Mouse (Mus musculus): ENCODE data around the gene Ndufb3. TPM values are rescaled to one million over a fixed set of nuclear protein-coding genes. Genes with fewer than 3 reads are reported as not detected.
A peak's percentile ranks its signal among the peaks of the same experiment; 100 is the strongest.
"Not testable (repeated sequence)": the region's sequence is repeated elsewhere in the genome, so short reads cannot be mapped to it uniquely, and the experiment has no call there.

Gene Ndufb3
- total RNA-seq (2014; rRNA removed) (116 and 196 TPM in 2 replicates), polyA plus RNA-seq (2012; rRNA removed) (48.0 and 52.4 TPM in 2 replicates)

DNA sequence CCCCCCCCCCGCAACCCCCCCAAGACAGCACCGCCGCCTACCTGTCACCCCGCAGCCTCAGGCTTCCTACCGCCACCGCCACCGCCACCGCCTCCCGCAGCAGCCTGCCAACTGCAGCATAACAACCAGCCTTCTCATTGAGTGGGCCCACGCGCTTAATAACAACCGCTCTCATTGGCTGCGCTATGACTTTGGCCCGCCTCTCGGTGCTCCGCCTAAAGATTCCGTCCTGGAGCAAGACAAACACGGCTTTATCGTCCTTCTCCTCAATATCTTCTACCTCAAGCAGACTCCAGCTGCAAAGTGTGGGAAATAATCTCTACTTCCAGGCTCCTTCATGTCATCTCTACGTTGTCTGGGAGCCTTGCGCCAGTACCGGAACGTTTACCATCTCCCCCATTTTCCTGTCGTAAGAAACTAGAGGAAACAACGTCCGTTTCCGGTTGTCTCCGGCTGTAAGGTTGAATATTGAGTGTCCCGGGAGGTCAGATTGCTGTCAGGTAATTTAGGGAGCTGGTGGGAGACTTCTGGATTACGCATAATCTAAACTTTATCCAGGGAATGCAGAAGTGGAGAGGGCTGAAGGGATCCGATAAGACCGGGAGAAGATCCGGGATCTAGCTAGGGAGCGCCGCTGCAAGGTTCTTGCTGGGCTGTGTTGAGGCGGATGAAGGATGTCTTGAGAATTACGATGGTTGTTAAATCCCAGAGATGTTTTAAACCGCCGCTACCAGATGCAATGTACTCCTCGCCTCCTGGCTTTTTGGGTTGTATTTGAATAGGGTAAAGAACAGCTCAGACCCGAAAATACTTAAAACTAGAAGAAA, at the start of gene Ndufb3, which contains the start of gene Fam126b:
Gene Ndufb3, plus strand, starts transcription at position 214 of the 827 bp plus-strand sequence.
Gene Fam126b, minus strand, starts transcription at position 153 of the 827 bp plus-strand sequence.
- under 1% methylated on average over 41 of the region's 41 CpGs for WGBS

DNA sequence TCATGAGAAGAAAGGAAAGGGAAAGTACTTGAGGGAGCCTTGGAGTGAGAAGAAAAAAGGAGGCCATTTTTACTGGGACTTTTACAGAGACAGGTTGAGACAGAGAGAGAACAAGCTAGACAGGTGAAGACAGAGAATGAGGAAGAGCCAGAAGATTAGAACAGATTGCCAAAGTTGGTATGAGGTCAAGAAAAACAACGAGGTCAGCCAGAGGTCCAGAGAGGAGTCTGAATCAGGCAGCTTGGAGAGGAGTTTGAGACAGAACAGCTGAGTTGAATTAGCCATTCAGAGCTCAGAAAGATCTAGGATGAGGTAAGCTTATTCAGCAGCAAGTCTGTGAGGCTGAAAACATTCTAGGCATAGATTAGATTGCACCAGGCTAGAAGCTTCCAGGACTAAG, 44.8 kb upstream of the Ndufb3 start:
- Histone ChIP-seq H3K79me2 (ENCODE audit: control insufficient read depth, insufficient read depth, low read length) (no peaks in the 10 kb centered on the region; the same call in 1 of the 2 replicates), H3K4me3 (ENCODE audit: insufficient read depth, low read depth, low read length) (no peak overlapping the region), H3K4me1 (ENCODE audit: control insufficient read depth, insufficient read depth, low read length) (no peaks in the 10 kb centered on the region), H3K27me3 (ENCODE audit: control insufficient read depth, insufficient read depth, low read length) (no peaks in the 10 kb centered on the region), H3K27ac (replicated peaks; ENCODE audit: insufficient read depth, low read depth, low read length) (no peak overlapping the region), H3K9ac (ENCODE audit: low read depth, low read length) (no peak overlapping the region), H3K36me3 (ENCODE audit: control insufficient read depth, insufficient read depth, low read length) (peaks cover 70% of the 10 kb centered on the region)
- TF ChIP-seq CTCF (IDR thresholded peaks at IDR 0.05; ENCODE audit: low read depth, low read length) (no peak), POLR2A (IDR thresholded peaks at IDR 0.05; ENCODE audit: extremely low read depth, insufficient read depth, low read length) (no peak)
- WGBS = 45% methylated on average over 1 of the region's 1 CpGs
- peak; percentile 22 for DNase-seq (ENCODE audit: extremely low read depth, low read depth, low spot score)

More for the DNA sequence above, at the start of gene Ndufb3, which contains the start of gene Fam126b:
- Histone ChIP-seq H3K27me3 (ENCODE audit: control insufficient read depth, insufficient read depth, low read length) (no peaks in the 10 kb centered on the region), H3K36me3 (ENCODE audit: control insufficient read depth, insufficient read depth, low read length) (peaks cover 4% of the 10 kb centered on the region; the same call in 1 of the 2 replicates), H3K4me3 (ENCODE audit: insufficient read depth, low read depth, low read length) (peak within 1 kb of the TSS; percentile 96), H3K79me2 (ENCODE audit: control insufficient read depth, insufficient read depth, low read length) (peaks cover 14% of the 10 kb centered on the region; the same call in 1 of the 2 replicates), H3K27ac (replicated peaks; ENCODE audit: insufficient read depth, low read depth, low read length) (peak within 1 kb of the TSS; percentile 94), H3K4me1 (ENCODE audit: control insufficient read depth, insufficient read depth, low read length) (peaks cover 3% of the 10 kb centered on the region), H3K9ac (ENCODE audit: low read depth, low read length) (peak within 1 kb of the TSS; percentile 96)
- DNase-seq (ENCODE audit: extremely low read depth, low read depth, low spot score) = peak; percentile 87
- TF ChIP-seq CTCF (IDR thresholded peaks at IDR 0.05; ENCODE audit: low read depth, low read length) = no peak
- peak; percentile 82 for TF ChIP-seq POLR2A (IDR thresholded peaks at IDR 0.05; ENCODE audit: extremely low read depth, insufficient read depth, low read length)

DNA sequence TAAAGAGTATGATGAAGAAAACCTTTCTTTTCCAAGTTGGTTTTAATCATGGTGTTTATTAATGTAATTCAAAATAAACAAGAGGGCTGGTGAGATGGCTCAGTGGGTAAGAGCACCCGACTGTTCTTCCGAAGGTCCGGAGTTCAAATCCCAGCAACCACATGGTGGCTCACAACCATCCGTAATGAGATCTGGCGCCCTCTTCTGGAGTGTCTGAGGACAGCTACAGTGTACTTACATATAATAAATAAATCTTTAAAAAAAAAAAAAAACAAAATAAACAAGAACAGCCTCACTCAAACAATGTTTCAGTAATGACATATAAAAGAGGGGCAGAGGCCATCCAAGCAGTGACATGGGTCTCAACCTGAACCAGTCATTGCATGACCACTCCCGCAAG, 25.8 kb upstream of the Ndufb3 start:
- H3K4me3 ChIP-seq (ENCODE audit: insufficient read depth, low read depth, low read length) = not testable (repeated sequence)
- WGBS = 93% methylated on average over 6 of the region's 6 CpGs

DNA sequence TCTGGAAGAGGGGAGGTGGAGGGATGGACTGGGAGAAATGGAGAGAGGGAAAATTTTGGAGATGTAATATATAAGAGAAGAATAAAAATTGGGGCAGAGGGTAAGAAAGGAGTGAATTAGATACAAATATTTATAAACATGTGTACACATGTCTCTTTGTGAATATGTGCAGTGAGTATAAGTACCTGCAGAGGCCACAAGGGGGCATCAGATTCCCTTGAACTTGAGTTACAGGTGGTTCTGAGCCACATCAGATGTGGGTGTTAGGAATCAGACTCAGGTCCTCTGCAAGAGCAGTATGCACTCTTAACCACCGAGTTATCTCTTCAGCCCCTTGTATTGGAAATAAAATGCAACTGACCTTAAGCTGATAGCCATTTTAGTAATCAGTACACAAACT, 23.7 kb upstream of the Ndufb3 start:
- no peak overlapping the region for H3K4me3 ChIP-seq (ENCODE audit: insufficient read depth, low read depth, low read length)
- TF ChIP-seq CTCF (IDR thresholded peaks at IDR 0.05; ENCODE audit: low read depth, low read length) (peak; percentile 40), POLR2A (IDR thresholded peaks at IDR 0.05; ENCODE audit: extremely low read depth, insufficient read depth, low read length) (no peak)
- no peak overlapping the region for H3K27ac ChIP-seq (replicated peaks; ENCODE audit: insufficient read depth, low read depth, low read length)
- H3K9ac ChIP-seq (ENCODE audit: low read depth, low read length) = no peak overlapping the region
- peaks cover 31% of the 10 kb centered on the region for H3K36me3 ChIP-seq (ENCODE audit: control insufficient read depth, insufficient read depth, low read length)
- H3K27me3 ChIP-seq (ENCODE audit: control insufficient read depth, insufficient read depth, low read length) = no peaks in the 10 kb centered on the region
- peaks cover 3% of the 10 kb centered on the region for H3K4me1 ChIP-seq (ENCODE audit: control insufficient read depth, insufficient read depth, low read length)
- peaks cover 14% of the 10 kb centered on the region; the same call in 1 of the 2 replicates for H3K79me2 ChIP-seq (ENCODE audit: control insufficient read depth, insufficient read depth, low read length)
- peak; percentile 42 for DNase-seq (ENCODE audit: extremely low read depth, low read depth, low spot score)
- 93% methylated on average over 1 of the region's 1 CpGs for WGBS

More for the DNA sequence above, 25.8 kb upstream of the Ndufb3 start:
- not testable (repeated sequence) for H3K27ac ChIP-seq (replicated peaks; ENCODE audit: insufficient read depth, low read depth, low read length); H3K4me1 ChIP-seq (ENCODE audit: control insufficient read depth, insufficient read depth, low read length); H3K27me3 ChIP-seq (ENCODE audit: control insufficient read depth, insufficient read depth, low read length); H3K9ac ChIP-seq (ENCODE audit: low read depth, low read length); DNase-seq (ENCODE audit: extremely low read depth, low read depth, low spot score)
- Histone ChIP-seq H3K79me2 (ENCODE audit: control insufficient read depth, insufficient read depth, low read length) (peaks cover 11% of the 10 kb centered on the region; the same call in 1 of the 2 replicates), H3K36me3 (ENCODE audit: control insufficient read depth, insufficient read depth, low read length) (peaks cover 38% of the 10 kb centered on the region)

DNA sequence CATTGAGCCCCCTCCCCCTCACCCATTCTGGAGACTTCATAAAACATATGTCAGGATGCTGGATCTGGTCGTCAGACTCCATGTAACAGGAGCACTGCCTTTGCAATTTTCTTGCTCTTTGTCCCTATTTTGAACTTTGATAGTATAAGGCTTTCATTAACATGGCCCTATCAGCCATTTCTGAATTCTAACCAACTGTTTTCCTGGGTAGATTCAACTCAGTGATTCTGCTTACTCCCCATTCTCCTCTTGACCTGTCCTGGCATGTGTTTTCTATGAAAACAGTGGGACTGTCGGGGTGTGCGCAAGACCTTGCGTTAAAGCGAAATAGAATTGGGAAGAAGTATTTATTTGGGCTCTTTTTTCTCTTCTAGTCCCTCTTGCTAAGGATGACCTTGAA, 21.2 kb upstream of the Ndufb3 start:
- no peak overlapping the region for H3K27ac ChIP-seq (replicated peaks; ENCODE audit: insufficient read depth, low read depth, low read length)
- no peak for TF ChIP-seq CTCF (IDR thresholded peaks at IDR 0.05; ENCODE audit: low read depth, low read length)
- no peak overlapping the region for H3K4me3 ChIP-seq (ENCODE audit: insufficient read depth, low read depth, low read length)
- peaks cover 6% of the 10 kb centered on the region for H3K4me1 ChIP-seq (ENCODE audit: control insufficient read depth, insufficient read depth, low read length)
- WGBS = 83% methylated on average over 5 of the region's 5 CpGs
- no peak for DNase-seq (ENCODE audit: extremely low read depth, low read depth, low spot score)
- H3K27me3 ChIP-seq (ENCODE audit: control insufficient read depth, insufficient read depth, low read length) = no peaks in the 10 kb centered on the region
- H3K36me3 ChIP-seq (ENCODE audit: control insufficient read depth, insufficient read depth, low read length) = peaks cover 21% of the 10 kb centered on the region; the same call in 1 of the 2 replicates
- H3K79me2 ChIP-seq (ENCODE audit: control insufficient read depth, insufficient read depth, low read length) = peaks cover 19% of the 10 kb centered on the region; the same call in 1 of the 2 replicates
- H3K9ac ChIP-seq (ENCODE audit: low read depth, low read length) = no peak overlapping the region

DNA sequence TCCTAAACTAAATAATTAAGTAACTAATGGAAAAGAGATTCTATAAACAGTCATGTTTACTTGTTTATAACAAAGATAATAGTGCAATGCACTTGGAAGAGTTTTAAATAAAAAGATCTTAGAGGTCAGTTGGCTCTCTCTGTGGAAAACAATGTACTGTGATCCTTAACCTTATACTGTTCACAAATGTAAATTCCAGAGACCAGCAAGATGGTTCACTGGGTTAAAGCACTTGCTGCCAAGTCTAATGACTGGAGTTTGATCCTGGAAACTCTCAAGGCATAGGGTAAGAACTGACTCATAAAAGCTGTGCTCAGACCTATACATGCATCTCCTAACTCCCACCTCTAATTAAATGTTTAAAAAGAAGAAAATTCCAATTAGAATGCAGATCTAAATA, 19.6 kb upstream of the Ndufb3 start:
- H3K4me3 ChIP-seq (ENCODE audit: insufficient read depth, low read depth, low read length) = no peak overlapping the region
- peaks cover 18% of the 10 kb centered on the region; the same call in 1 of the 2 replicates for H3K36me3 ChIP-seq (ENCODE audit: control insufficient read depth, insufficient read depth, low read length)
- H3K4me1 ChIP-seq (ENCODE audit: control insufficient read depth, insufficient read depth, low read length) = peaks cover 7% of the 10 kb centered on the region
- TF ChIP-seq CTCF (IDR thresholded peaks at IDR 0.05; ENCODE audit: low read depth, low read length) (no peak), POLR2A (IDR thresholded peaks at IDR 0.05; ENCODE audit: extremely low read depth, insufficient read depth, low read length) (no peak)
- no peak overlapping the region for H3K9ac ChIP-seq (ENCODE audit: low read depth, low read length)
- DNase-seq (ENCODE audit: extremely low read depth, low read depth, low spot score) = peak; percentile 73
- no peaks in the 10 kb centered on the region for H3K27me3 ChIP-seq (ENCODE audit: control insufficient read depth, insufficient read depth, low read length)
- peaks cover 18% of the 10 kb centered on the region; the same call in 1 of the 2 replicates for H3K79me2 ChIP-seq (ENCODE audit: control insufficient read depth, insufficient read depth, low read length)
- no peak overlapping the region for H3K27ac ChIP-seq (replicated peaks; ENCODE audit: insufficient read depth, low read depth, low read length)
